Mouse (Mus musculus) hindbrain, embryonic 15.5 days (tissue): ENCODE data around the gene Socs2. TPM values are rescaled to one million over a fixed set of nuclear protein-coding genes. Genes with fewer than 3 reads are reported as not detected.
A peak's percentile ranks its signal among the peaks of the same experiment; 100 is the strongest.

ENCODE experiments used
- ATAC-seq: fragments of 200-750 bp; cut with Nextera tagmentation; 2 replicates; pipeline ENCODE4 v1.8.0; 2017; ENCODE audit warnings: low read depth, moderate number of reproducible peaks, moderate TSS enrichment; ENCODE audit not compliant: low FRiP score
- H3K27ac ChIP-seq: fragments of 300-500 bp; sonication (generic); replicated peaks from 2 replicates; pipeline ENCODE4 v1.5.1; 2015; ENCODE audit warnings: mild to moderate bottlenecking, inconsistent platforms
- H3K27me3 ChIP-seq: fragments of 300-500 bp; sonication (generic); 2 replicates; pipeline ENCODE4 v1.6.1; 2015; ENCODE audit warnings: control low read depth, inconsistent platforms
- H3K36me3 ChIP-seq: fragments of 300-500 bp; sonication (generic); 2 replicates; pipeline ENCODE4 v1.6.1; 2015; ENCODE audit warnings: control low read depth, inconsistent platforms
- H3K4me1 ChIP-seq: fragments of 300-500 bp; sonication (generic); replicated peaks from 2 replicates; pipeline ENCODE4 v1.6.1; 2015; ENCODE audit warnings: control low read depth, inconsistent platforms
- H3K4me2 ChIP-seq: fragments of 300-500 bp; sonication (generic); 2 replicates; pipeline ENCODE4 v1.6.1; 2015; ENCODE audit warnings: moderate library complexity, mild to moderate bottlenecking, inconsistent platforms
- H3K4me3 ChIP-seq: fragments of 300-500 bp; sonication (generic); 2 replicates; pipeline ENCODE4 v1.5.1; 2015; ENCODE audit warnings: mild to moderate bottlenecking, inconsistent platforms
- H3K9ac ChIP-seq: fragments of 300-500 bp; sonication (generic); 2 replicates; pipeline ENCODE4 v1.6.1; 2015; ENCODE audit warnings: inconsistent platforms
- H3K9me3 ChIP-seq: fragments of 300-500 bp; sonication (generic); 2 replicates; pipeline ENCODE4 v1.6.1; 2016; ENCODE audit warnings: control low read depth, inconsistent platforms
- WGBS: fragments of 180-500 bp; shearing (Covaris S2); methylation state at CpG from one replicate; pipeline ENCODE4 v1.1.7; 2015; 5-methylcytosine and 5-hydroxymethylcytosine counted together
- polyA plus RNA-seq: library from polyadenylated mRNA; unstranded; fragments of >200 nt; fragmentation: Nextera tagmentation; extraction: Ambion mirVana; gene quantifications from 2 replicates; pipeline ENCODE4 v1.2.1, GENCODE M21; 2015

Gene Socs2
- polyA plus RNA-seq, 1 experiment from 2014 or later = 118 TPM

GRCm38 (mm10) chr10:95356711-95357110 is 60.3 kb downstream of the Socs2 start:
- H3K4me3 ChIP-seq = no peak overlapping the region
- no peak for ATAC-seq
- no peak overlapping the region for H3K4me2 ChIP-seq
- peaks cover 5% of the 10 kb centered on the region for H3K4me1 ChIP-seq
- H3K9me3 ChIP-seq = 0 out of 2 replicates have a peak, but pooled peaks cover 6% of the 10 kb centered on the region
- H3K36me3 ChIP-seq = no peaks in the 10 kb centered on the region
- no peak overlapping the region for H3K27ac ChIP-seq
- no peak overlapping the region for H3K9ac ChIP-seq
- WGBS = 78% methylated on average over 7 of the region's 7 CpGs
- no peaks in the 10 kb centered on the region for H3K27me3 ChIP-seq

- ATAC-seq = peak; percentile 69
- Histone ChIP-seq H3K9ac (no peak overlapping the region), H3K4me1 (peaks cover 5% of the 10 kb centered on the region), H3K27me3 (no peaks in the 10 kb centered on the region), H3K36me3 (no peaks in the 10 kb centered on the region), H3K4me2 (no peak overlapping the region), H3K27ac (peak overlapping the region; percentile 34; the same call in 1 of the 2 replicates), H3K4me3 (no peak overlapping the region), H3K9me3 (0 out of 2 replicates have a peak, but pooled peaks cover 6% of the 10 kb centered on the region)
- WGBS = 22% methylated on average over 6 of the region's 6 CpGs
Measured at GRCm38 (mm10) chr10:95355678-95356268, 61.2 kb downstream of the Socs2 start.

GRCm38 (mm10) chr10:95354673-95355072 is 62.3 kb downstream of the Socs2 start:
- 0 out of 2 replicates have a peak, but pooled peaks cover 6% of the 10 kb centered on the region for H3K9me3 ChIP-seq
- no peak overlapping the region for H3K27ac ChIP-seq
- H3K36me3 ChIP-seq = no peaks in the 10 kb centered on the region
- no peak overlapping the region for H3K4me2 ChIP-seq
- H3K27me3 ChIP-seq = no peaks in the 10 kb centered on the region
- no peak overlapping the region for H3K9ac ChIP-seq
- no peak overlapping the region for H3K4me3 ChIP-seq
- peaks cover 5% of the 10 kb centered on the region for H3K4me1 ChIP-seq
- no peak for ATAC-seq

DNA sequence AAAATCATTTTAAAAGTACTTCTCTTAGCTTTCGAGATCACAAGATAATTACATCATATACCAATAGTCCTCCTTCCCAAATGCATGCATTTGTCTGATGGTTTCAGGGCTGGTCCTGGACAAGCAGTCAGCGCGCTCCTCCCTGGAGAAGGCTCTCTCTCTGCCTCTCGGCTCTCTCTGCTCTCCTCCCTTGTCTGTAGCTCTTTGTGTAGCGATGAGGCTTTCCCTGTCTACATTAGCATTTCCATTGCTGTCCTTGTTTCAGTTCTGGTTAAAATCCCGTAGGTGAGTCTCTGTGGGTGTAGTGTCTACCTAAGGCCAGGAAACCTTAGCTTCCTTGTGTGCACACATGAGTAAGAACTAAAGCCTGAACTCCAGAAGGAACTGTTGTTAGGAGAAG is 62.9 kb downstream of the Socs2 start:
- ATAC-seq = no peak
- Histone ChIP-seq H3K36me3 (no peaks in the 10 kb centered on the region), H3K4me1 (peaks cover 5% of the 10 kb centered on the region), H3K27me3 (no peaks in the 10 kb centered on the region), H3K9me3 (0 out of 2 replicates have a peak, but pooled peaks cover 6% of the 10 kb centered on the region), H3K4me3 (no peak overlapping the region), H3K9ac (no peak overlapping the region), H3K4me2 (no peak overlapping the region), H3K27ac (no peak overlapping the region)
- 58% methylated on average over 6 of the region's 6 CpGs for WGBS

- Histone ChIP-seq H3K27me3 (no peaks in the 10 kb centered on the region), H3K9me3 (0 out of 2 replicates have a peak, but pooled peaks cover 6% of the 10 kb centered on the region), H3K4me1 (no peaks in the 10 kb centered on the region), H3K4me3 (no peak overlapping the region), H3K36me3 (no peaks in the 10 kb centered on the region), H3K27ac (no peak overlapping the region), H3K4me2 (no peak overlapping the region), H3K9ac (no peak overlapping the region)
- WGBS = 79% methylated on average over 3 of the region's 3 CpGs
- no peak for ATAC-seq
Measured at GRCm38 (mm10) chr10:95348457-95348856, 68.5 kb downstream of the Socs2 start.

GRCm38 (mm10) chr10:95347776-95348175 is 69.2 kb downstream of the Socs2 start:
- Histone ChIP-seq H3K9ac (no peak overlapping the region), H3K9me3 (0 out of 2 replicates have a peak, but pooled peaks cover 6% of the 10 kb centered on the region), H3K4me3 (no peak overlapping the region), H3K4me1 (no peaks in the 10 kb centered on the region), H3K4me2 (no peak overlapping the region), H3K36me3 (no peaks in the 10 kb centered on the region), H3K27me3 (no peaks in the 10 kb centered on the region), H3K27ac (no peak overlapping the region)
- ATAC-seq = no peak
- WGBS = 95% methylated on average over 3 of the region's 3 CpGs

DNA sequence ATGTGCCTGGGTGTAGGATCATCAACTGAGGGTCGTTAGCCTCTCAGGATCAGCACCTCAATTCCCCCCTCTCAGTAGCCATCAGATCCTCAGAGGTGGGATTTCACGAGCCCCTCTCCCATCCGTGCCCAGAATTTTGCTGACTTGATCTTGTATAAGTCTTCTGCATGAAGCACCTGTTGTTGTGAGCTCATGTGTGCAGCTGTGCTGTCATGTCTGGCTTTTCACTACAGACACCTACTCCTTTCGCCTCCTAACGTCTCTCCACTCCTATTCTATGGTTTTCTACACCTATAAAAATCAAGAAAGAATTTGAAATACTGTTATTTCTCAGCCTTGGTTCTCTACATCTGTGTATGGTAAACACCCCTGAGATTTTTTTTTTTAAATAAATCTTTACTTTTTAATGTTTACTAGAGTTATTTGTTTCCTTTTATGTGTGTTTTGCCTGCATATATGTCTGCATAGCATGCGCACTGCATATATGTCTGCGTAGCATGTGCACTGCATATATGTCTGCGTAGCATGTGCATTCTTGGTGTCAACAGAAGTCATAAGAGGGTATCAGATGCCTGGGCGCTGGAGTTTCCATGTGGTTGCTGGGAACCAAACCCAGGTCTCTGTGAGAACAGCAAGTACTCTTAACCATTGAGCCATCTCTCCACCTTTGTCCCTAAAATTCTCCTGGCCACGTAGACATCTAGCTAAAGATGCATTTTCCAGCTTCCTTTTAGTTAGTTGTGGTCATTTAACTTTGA is 74.0 kb downstream of the Socs2 start:
- no peak overlapping the region for H3K4me2 ChIP-seq
- no peak overlapping the region for H3K9ac ChIP-seq
- no peaks in the 10 kb centered on the region for H3K4me1 ChIP-seq
- no peaks in the 10 kb centered on the region for H3K27me3 ChIP-seq
- H3K9me3 ChIP-seq = no peaks in the 10 kb centered on the region
- H3K36me3 ChIP-seq = no peaks in the 10 kb centered on the region
- WGBS = 90% methylated on average over 10 of the region's 10 CpGs
- ATAC-seq = no peak
- no peak overlapping the region for H3K4me3 ChIP-seq
- no peak overlapping the region for H3K27ac ChIP-seq

DNA sequence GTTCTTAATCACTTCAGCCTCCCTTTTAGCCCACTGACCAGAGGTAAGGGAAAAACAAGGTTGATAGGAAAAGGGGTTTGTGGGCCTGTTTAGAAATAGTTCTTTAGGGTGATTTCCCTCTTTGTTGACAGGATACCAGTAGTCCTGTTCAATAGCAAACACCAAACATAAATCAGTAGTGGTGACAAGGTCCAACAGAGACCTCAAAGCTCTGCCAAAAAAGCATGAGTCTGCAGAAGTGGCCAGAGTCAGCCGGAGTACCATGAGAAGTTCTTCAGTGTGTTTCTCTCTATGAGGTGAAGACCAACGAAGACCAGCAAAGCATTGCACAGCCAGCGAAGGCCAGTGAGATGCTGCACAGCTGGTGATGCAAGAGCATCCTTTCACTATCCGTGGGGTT is 76.3 kb downstream of the Socs2 start:
- 84% methylated on average over 4 of the region's 4 CpGs for WGBS
- H3K4me2 ChIP-seq = no peak overlapping the region
- H3K9ac ChIP-seq = no peak overlapping the region
- no peaks in the 10 kb centered on the region for H3K27me3 ChIP-seq
- no peak overlapping the region for H3K4me3 ChIP-seq
- no peaks in the 10 kb centered on the region for H3K36me3 ChIP-seq
- H3K9me3 ChIP-seq = no peaks in the 10 kb centered on the region
- no peak for ATAC-seq
- no peak overlapping the region for H3K27ac ChIP-seq
- peaks cover 6% of the 10 kb centered on the region for H3K4me1 ChIP-seq

DNA sequence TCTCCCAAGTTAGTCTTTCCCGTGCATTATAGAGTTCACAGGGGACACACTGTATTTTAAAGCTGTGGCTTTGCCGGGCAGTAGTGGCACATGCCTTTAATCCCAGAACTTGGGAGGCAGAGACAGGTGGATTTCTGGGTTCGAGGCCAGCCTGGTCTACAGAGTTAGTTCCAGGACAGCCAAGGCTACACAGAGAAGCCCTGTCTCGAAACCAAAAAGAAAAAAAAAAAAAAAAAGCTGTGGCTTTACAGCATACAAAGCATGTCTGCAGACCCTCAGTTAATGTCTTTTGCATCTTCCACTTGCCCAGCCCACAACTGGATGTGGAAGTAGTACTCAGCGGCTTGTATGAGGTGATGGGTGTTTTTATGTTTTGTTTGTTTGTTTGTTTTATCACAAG is 79.4 kb downstream of the Socs2 start:
- Histone ChIP-seq H3K36me3 (no peaks in the 10 kb centered on the region), H3K9me3 (no peaks in the 10 kb centered on the region), H3K27ac (no peak overlapping the region), H3K4me2 (no peak overlapping the region), H3K4me3 (no peak overlapping the region), H3K4me1 (peaks cover 6% of the 10 kb centered on the region), H3K9ac (no peak overlapping the region), H3K27me3 (no peaks in the 10 kb centered on the region)
- 78% methylated on average over 5 of the region's 5 CpGs for WGBS
- no peak for ATAC-seq

DNA sequence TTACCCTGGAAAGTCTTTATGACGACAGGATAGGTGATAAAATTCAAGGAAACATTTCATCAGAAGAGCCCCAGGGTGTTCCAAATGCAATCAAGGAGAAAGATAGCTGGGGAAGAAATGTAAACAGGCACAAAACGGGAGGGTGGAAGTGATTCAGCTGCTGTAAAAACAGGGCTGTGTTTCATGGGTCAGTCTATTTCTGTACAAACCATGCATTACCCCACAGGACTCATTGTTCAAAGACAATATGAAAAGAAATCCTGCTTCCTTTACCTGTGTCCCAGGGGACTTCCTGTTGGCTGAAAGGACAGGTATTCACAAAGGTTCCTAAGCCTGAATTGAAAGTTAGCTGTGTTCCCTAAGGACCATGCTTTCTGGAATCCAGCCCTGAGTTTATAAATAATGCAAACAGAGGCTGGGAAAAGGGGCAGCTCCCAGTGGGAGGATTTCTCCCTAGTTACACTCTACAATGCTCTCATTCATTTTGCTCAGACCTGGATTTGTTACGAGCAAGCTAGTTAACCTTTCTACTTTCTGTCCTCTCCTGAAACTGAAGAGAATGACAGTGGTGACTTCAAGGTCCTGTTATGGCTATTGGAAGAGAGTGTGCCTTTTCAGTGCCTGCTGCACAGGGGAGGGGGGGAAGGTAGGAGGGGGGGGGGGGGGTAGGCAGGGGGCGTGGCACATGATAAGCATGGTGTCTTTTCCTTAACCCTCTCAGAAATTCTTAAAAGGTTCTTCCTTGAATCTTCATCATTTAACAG is 80.0 kb downstream of the Socs2 start:
- Histone ChIP-seq H3K36me3 (no peaks in the 10 kb centered on the region), H3K4me3 (no peak overlapping the region), H3K4me2 (no peak overlapping the region), H3K9me3 (no peaks in the 10 kb centered on the region), H3K27me3 (no peaks in the 10 kb centered on the region), H3K4me1 (peaks cover 6% of the 10 kb centered on the region), H3K9ac (no peak overlapping the region), H3K27ac (no peak overlapping the region)
- 18% methylated on average over 4 of the region's 4 CpGs for WGBS
- ATAC-seq = no peak
